Mouse (Mus musculus) stomach, postnatal 0 days (tissue): ENCODE measurements around the gene H2-Q10.
"Not testable (repeated sequence)": the region's sequence is repeated elsewhere in the genome, so short reads cannot be mapped to it uniquely, and the experiment has no call there.

Experiments
- CTCF ChIP-seq: IDR thresholded peaks from 2 replicates; pipeline ENCODE4 v1.5.1; 2016; ENCODE audit warnings: antibody characterized with exemption, low read depth, mild to moderate bottlenecking, moderate library complexity
- EP300 ChIP-seq: optimal IDR thresholded peaks from 2 replicates; pipeline ENCODE3; 2016; ENCODE audit warnings: antibody characterized with exemption

DNA sequence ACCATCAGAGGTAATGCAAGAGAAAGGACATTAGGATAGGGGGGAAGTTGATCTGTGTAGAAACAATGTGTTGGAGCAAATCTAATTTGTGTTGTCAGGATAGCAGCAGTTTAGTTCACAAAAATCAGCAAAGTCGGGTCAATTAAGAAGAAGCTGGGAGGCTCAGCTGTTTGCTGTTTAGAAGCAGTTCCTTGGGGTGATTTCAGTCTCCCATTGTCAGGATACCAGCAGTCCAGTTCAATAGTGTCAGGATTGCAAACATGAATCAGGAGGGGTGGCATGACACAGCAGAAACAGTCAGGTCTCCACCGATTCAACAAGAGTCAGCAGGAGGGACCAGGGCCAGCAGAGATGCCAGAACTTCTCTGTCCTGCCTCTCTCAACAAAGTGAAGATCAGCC, 25.4 kb upstream of the H2-Q10 start:
- not testable (repeated sequence) for TF ChIP-seq CTCF, EP300
